Mouse (Mus musculus): ENCODE data around the gene Tpst2.
"Not testable (repeated sequence)": the region's sequence is repeated elsewhere in the genome, so short reads cannot be mapped to it uniquely, and the experiment has no call there.

The Tpst2 gene

GRCm38 (mm10) chr5:112297257-112297656 is 20.8 kb downstream of the Tpst2 start:
- DNase-seq (ENCODE audit: low spot score): no peak

- DNase-seq (ENCODE audit: low spot score): no peak
Observed at GRCm38 (mm10) chr5:112298226-112298988, 21.9 kb downstream of the Tpst2 start.

- no peak for DNase-seq (ENCODE audit: low spot score)
Observed at GRCm38 (mm10) chr5:112299399-112299798, 22.9 kb downstream of the Tpst2 start.

- no peak for DNase-seq (ENCODE audit: low spot score)
Observed at GRCm38 (mm10) chr5:112300112-112300511, 23.6 kb downstream of the Tpst2 start.

GRCm38 (mm10) chr5:112300721-112301308 is 24.3 kb downstream of the Tpst2 start:
- no peak for DNase-seq (ENCODE audit: low spot score)

- no peak for DNase-seq (ENCODE audit: low spot score)
Observed at GRCm38 (mm10) chr5:112301694-112302093, 25.2 kb downstream of the Tpst2 start.

GRCm38 (mm10) chr5:112302310-112302709 is 25.8 kb downstream of the Tpst2 start:
- no peak for DNase-seq (ENCODE audit: low spot score)

GRCm38 (mm10) chr5:112305842-112306241 is 29.4 kb downstream of the Tpst2 start:
- no peak for DNase-seq (ENCODE audit: low spot score)

- no peak for DNase-seq (ENCODE audit: low spot score)
Observed at GRCm38 (mm10) chr5:112313222-112313885, 36.9 kb downstream of the Tpst2 start.

GRCm38 (mm10) chr5:112316468-112316867 is 40.0 kb downstream of the Tpst2 start:
- DNase-seq (ENCODE audit: low spot score): no peak

GRCm38 (mm10) chr5:112317328-112317727 is 40.8 kb downstream of the Tpst2 start:
- peak; percentile 76 for DNase-seq (ENCODE audit: low spot score)

GRCm38 (mm10) chr5:112319343-112319742 is 42.9 kb downstream of the Tpst2 start:
- DNase-seq (ENCODE audit: low spot score): not testable (repeated sequence)

- no peak for DNase-seq (ENCODE audit: low spot score)
Observed at GRCm38 (mm10) chr5:112320379-112320778, 43.9 kb downstream of the Tpst2 start.

- DNase-seq (ENCODE audit: low spot score): no peak
Observed at GRCm38 (mm10) chr5:112320936-112321335, 44.4 kb downstream of the Tpst2 start.

GRCm38 (mm10) chr5:112321376-112321775 is 44.9 kb downstream of the Tpst2 start:
- DNase-seq (ENCODE audit: low spot score): no peak

GRCm38 (mm10) chr5:112323246-112323645 is 46.8 kb downstream of the Tpst2 start:
- no peak for DNase-seq (ENCODE audit: low spot score)

GRCm38 (mm10) chr5:112324637-112325545 is 48.4 kb downstream of the Tpst2 start:
- DNase-seq (ENCODE audit: low spot score): peak; percentile 57

GRCm38 (mm10) chr5:112325546-112326445 is 49.3 kb downstream of the Tpst2 start, which contains the start of gene Tfip11:
Tfip11 (plus strand) TSS chr5:112326358.
- peak; percentile 96 for DNase-seq (ENCODE audit: low spot score)

- DNase-seq (ENCODE audit: low spot score): no peak
Observed at GRCm38 (mm10) chr5:112326446-112327009, 50.0 kb downstream of the Tpst2 start.

- DNase-seq (ENCODE audit: low spot score): no peak
Observed at GRCm38 (mm10) chr5:112327854-112328253, 51.4 kb downstream of the Tpst2 start.
